ENCODE assay signal across 10 mouse cellular contexts in the genomic region with DNA sequence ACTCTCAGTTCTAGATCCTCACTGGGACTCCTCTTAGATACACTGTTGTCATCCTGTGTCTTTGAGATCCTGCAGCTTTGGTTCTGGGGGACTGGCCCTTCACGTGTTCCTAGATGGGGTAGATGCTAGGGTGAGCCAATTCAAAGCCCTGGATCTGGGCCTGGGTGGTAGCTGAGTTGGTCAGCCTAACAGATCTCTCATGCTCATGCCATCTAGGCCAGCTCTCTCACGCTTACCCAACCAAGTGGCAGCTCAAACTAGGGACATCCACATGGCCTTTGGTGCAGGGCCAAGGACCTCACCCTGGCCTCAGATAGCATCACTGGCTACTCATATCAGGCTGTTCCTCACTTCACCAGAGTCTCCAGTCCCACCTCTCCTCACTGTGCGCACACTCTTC.
DNase-seq lines count a peak whose midpoint lies in the region.
"Had no signal": no experiment of that assay in that cellular context is flagged by ENCODE, and none has a peak within 500 bp of the region (broad histone marks: within the 10 kb centered on the region; RNA-seq: fewer than 3 reads in every experiment).

No protein-coding gene starts in this region.

- DNase-seq in adrenal gland, adult 8-10 months = peak; percentile 49
- DNase-seq in adrenal gland, postnatal 25 days = no peak
- DNase-seq in lung, postnatal 36 days = peak; percentile 36
- DNase-seq in lung, postnatal 25 days (ENCODE audit: low spot score) = no peak
- peak; percentile 11 to 28 for DNase-seq in urinary bladder, postnatal 4 days (ENCODE audit: low spot score in 2 of 2)
- no peak for DNase-seq in urinary bladder, postnatal 10 days (ENCODE audit: low spot score)
- no peak for DNase-seq in kidney, postnatal 25 days
- DNase-seq: kidney, adult 2 months; kidney, postnatal 10 days; thymus, postnatal 25 days had no signal

Comparison
In these comparisons a context has a peak if more than half of its experiments do, and no peak if none do; other contexts are left out.
1. DNase-seq: peak in adrenal gland, adult 8-10 months (single experiment), lung, postnatal 36 days (single experiment) and urinary bladder, postnatal 4 days (2 of 2); none in adrenal gland, postnatal 25 days (single experiment), lung, postnatal 25 days (single experiment), urinary bladder, postnatal 10 days (single experiment) and kidney, postnatal 25 days (0 of 2).